ENCODE assay signal across 10 mouse cellular contexts in the genomic region with DNA sequence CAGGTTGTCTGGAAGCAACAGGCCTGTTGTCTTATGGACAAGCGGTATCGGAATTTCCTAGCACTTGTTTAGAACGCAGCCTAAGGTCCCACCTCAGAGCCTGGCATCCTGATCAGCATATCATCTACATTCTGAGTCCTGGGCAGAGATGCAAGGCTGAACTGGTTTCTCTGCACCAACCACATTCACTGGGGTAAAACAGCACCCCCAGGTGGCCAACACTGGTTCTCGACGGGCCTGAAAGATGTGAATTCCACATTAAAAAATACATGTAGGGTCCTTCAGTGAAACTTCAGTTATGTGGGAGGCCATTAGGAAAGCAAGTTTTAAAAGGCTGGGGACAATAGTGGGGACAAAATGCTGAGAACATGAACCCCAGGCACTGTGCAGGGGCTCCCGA. TPM values are rescaled to one million over a fixed set of nuclear protein-coding genes. Genes with fewer than 3 reads are reported as not detected.
DNase-seq lines count a peak whose midpoint lies in the region; ATAC-seq and TF ChIP-seq lines count a peak whose summit lies in the region.
"Had no signal": no experiment of that assay in that cellular context is flagged by ENCODE, and none has a peak within 500 bp of the region (broad histone marks: within the 10 kb centered on the region; RNA-seq: fewer than 3 reads in every experiment).

No protein-coding gene starts in this region.

- no peak overlapping the region for H3K4me2 ChIP-seq in forebrain, embryonic 11.5 days (ENCODE audit: low read depth, low read length, severe bottlenecking)
- no peak overlapping the region for H3K4me2 ChIP-seq in forebrain, embryonic 16.5 days (ENCODE audit: low read length)
- H3K4me2 ChIP-seq in forebrain, postnatal 0 days (ENCODE audit: low read depth): no peak overlapping the region

- H3K27ac ChIP-seq in forebrain, embryonic 11.5 days (ENCODE audit: low read depth, low read length): no peak overlapping the region
- H3K27ac ChIP-seq in forebrain, embryonic 16.5 days (ENCODE audit: low read length): no peak overlapping the region
- no peak overlapping the region for H3K27ac ChIP-seq in testis, adult 2 months (ENCODE audit: control insufficient read depth, insufficient read depth, low read depth, low read length)
- no peak overlapping the region for H3K27ac ChIP-seq in forebrain, postnatal 0 days (ENCODE audit: low read depth, low read length)
- H3K27ac ChIP-seq in olfactory bulb, adult 2 months (ENCODE audit: insufficient read depth, low read depth, low read length): no peak overlapping the region

- H3K36me3 ChIP-seq in forebrain, embryonic 11.5 days (ENCODE audit: control insufficient read depth, insufficient read depth, low read length): no peaks in the 10 kb centered on the region
- H3K36me3 ChIP-seq in forebrain, embryonic 16.5 days (ENCODE audit: control insufficient read depth, insufficient read depth): no peaks in the 10 kb centered on the region
- no peaks in the 10 kb centered on the region for H3K36me3 ChIP-seq in testis, adult 2 months (ENCODE audit: control insufficient read depth, insufficient read depth, low read length)
- H3K36me3 ChIP-seq in forebrain, postnatal 0 days (ENCODE audit: insufficient read depth): no peaks in the 10 kb centered on the region
- H3K36me3 ChIP-seq: G1E had no signal

- no peak for ATAC-seq in forebrain, embryonic 11.5 days (replicated peaks; ENCODE audit: low FRiP score)
- ATAC-seq in forebrain, embryonic 16.5 days: no peak
- no peak for ATAC-seq in forebrain, postnatal 0 days

- H3K9ac ChIP-seq in forebrain, embryonic 11.5 days (ENCODE audit: low read length): no peak overlapping the region
- no peak overlapping the region for H3K9ac ChIP-seq in forebrain, embryonic 16.5 days (replicated peaks; ENCODE audit: low read depth, low read length)
- no peak overlapping the region for H3K9ac ChIP-seq in forebrain, postnatal 0 days

- no peaks in the 10 kb centered on the region for H3K27me3 ChIP-seq in forebrain, embryonic 11.5 days (ENCODE audit: control insufficient read depth, insufficient read depth, low read length)
- H3K27me3 ChIP-seq in forebrain, embryonic 16.5 days (replicated peaks; ENCODE audit: control insufficient read depth, insufficient read depth, low read length): no peaks in the 10 kb centered on the region
- no peaks in the 10 kb centered on the region for H3K27me3 ChIP-seq in testis, adult 2 months (ENCODE audit: control insufficient read depth, insufficient read depth, low read length)
- no peaks in the 10 kb centered on the region for H3K27me3 ChIP-seq in forebrain, postnatal 0 days (ENCODE audit: insufficient read depth, low read length)

- H3K9me3 ChIP-seq in forebrain, embryonic 11.5 days (ENCODE audit: control insufficient read depth, low read length): no peaks in the 10 kb centered on the region
- no peaks in the 10 kb centered on the region for H3K9me3 ChIP-seq in forebrain, embryonic 16.5 days (ENCODE audit: control insufficient read depth, low read length)
- H3K9me3 ChIP-seq in forebrain, postnatal 0 days (ENCODE audit: low read length): no peaks in the 10 kb centered on the region
- H3K9me3 ChIP-seq: G1E had no signal

- peak; percentile 80 for DNase-seq in forebrain, embryonic 11.5 days (ENCODE audit: low spot score)
- no peak for DNase-seq in testis, postnatal 14 days (ENCODE audit: low spot score)
- peak; percentile 52 for DNase-seq in forebrain, postnatal 0 days
- DNase-seq in layer of hippocampus, postnatal 36 days: peak; percentile 64 to 69
- peak; percentile 50 to 75 for DNase-seq in urinary bladder, postnatal 4 days (ENCODE audit: low spot score in 2 of 2)

- H3K4me3 ChIP-seq in forebrain, embryonic 11.5 days (ENCODE audit: low read depth, low read length): no peak overlapping the region
- no peak overlapping the region for H3K4me3 ChIP-seq in forebrain, embryonic 16.5 days (replicated peaks; ENCODE audit: low read length)
- no peak overlapping the region for H3K4me3 ChIP-seq in testis, adult 2 months (ENCODE audit: control insufficient read depth, low read depth, low read length)
- H3K4me3 ChIP-seq in forebrain, postnatal 0 days (ENCODE audit: low read depth, low read length): no peak overlapping the region
- no peak overlapping the region for H3K4me3 ChIP-seq in olfactory bulb, adult 2 months (ENCODE audit: insufficient read depth, low read depth, low read length)

- peaks cover 15% of the 10 kb centered on the region for H3K4me1 ChIP-seq in forebrain, embryonic 11.5 days (replicated peaks; ENCODE audit: control insufficient read depth, insufficient read depth, low read length)
- peaks cover 20% of the 10 kb centered on the region for H3K4me1 ChIP-seq in forebrain, embryonic 16.5 days (replicated peaks; ENCODE audit: control insufficient read depth, insufficient read depth, low read length)
- no peaks in the 10 kb centered on the region for H3K4me1 ChIP-seq in testis, adult 2 months (ENCODE audit: control insufficient read depth, insufficient read depth, low read length)
- H3K4me1 ChIP-seq in forebrain, postnatal 0 days (ENCODE audit: insufficient read depth): no peaks in the 10 kb centered on the region; the same call in none of the 2 replicates
- H3K4me1 ChIP-seq in olfactory bulb, adult 2 months (ENCODE audit: control insufficient read depth, insufficient read depth, low read length): peaks cover 26% of the 10 kb centered on the region

- no peak for TF ChIP-seq POLR2A in testis, adult 2 months (IDR thresholded peaks at IDR 0.05; ENCODE audit: control insufficient read depth, low read depth, low read length)
- TF ChIP-seq POLR2A in olfactory bulb, adult 2 months (IDR thresholded peaks at IDR 0.05; ENCODE audit: insufficient read depth, low read depth, low read length): no peak

- WGBS in forebrain, embryonic 11.5 days: 57% methylated on average over 6 of the region's 6 CpGs
- 53% methylated on average over 6 of the region's 6 CpGs for WGBS in forebrain, embryonic 16.5 days
- 54% methylated on average over 6 of the region's 6 CpGs for WGBS in forebrain, postnatal 0 days
- WGBS in olfactory bulb, adult 2 months: 57% methylated on average over 6 of the region's 6 CpGs

- TF ChIP-seq CTCF in testis, adult 2 months (IDR thresholded peaks at IDR 0.05; ENCODE audit: control insufficient read depth, insufficient read depth, insufficient replicate concordance, low read depth, low read length): peak; percentile 20; the same call in 1 of the 2 replicates
- peak; percentile 67 for TF ChIP-seq CTCF in forebrain, postnatal 0 days (IDR thresholded peaks at IDR 0.05; ENCODE audit: low read depth)
- peak; percentile 6; the same call in 1 of the 2 replicates for TF ChIP-seq CTCF in olfactory bulb, adult 2 months (IDR thresholded peaks at IDR 0.05; ENCODE audit: insufficient read depth, low read depth, low read length)

RNA-seq across cellular contexts. Expression of a gene that starts 20.0 kb away (rescaled TPM):
- polyA plus RNA-seq in forebrain, embryonic 11.5 days (2014; fragmentation: Nextera tagmentation; extraction: Ambion mirVana): 0.09 TPM in 1 of 2 replicates, not detected in the other
- 0.08 TPM in 1 of 2 replicates, not detected in the other for polyA plus RNA-seq in forebrain, embryonic 16.5 days (2015; fragmentation: Nextera tagmentation; extraction: Ambion mirVana)
- polyA plus RNA-seq in testis, adult 2 months (2012; rRNA removed): not detected in 2 replicates
- not detected in 2 replicates for total RNA-seq in forebrain, postnatal 0 days (2014; rRNA removed)
- polyA plus RNA-seq in forebrain, postnatal 0 days (2015; fragmentation: Nextera tagmentation; extraction: Ambion mirVana): not detected in 2 replicates
- total RNA-seq in layer of hippocampus, postnatal 36 days (2021): not detected
- not detected in 2 replicates for polyA plus RNA-seq in olfactory bulb, adult 2 months (2012; ENCODE audit: insufficient read depth, insufficient read length, low replicate concordance, missing spikeins)
- total RNA-seq: heart, adult 18-20 months had no signal
- polyA plus RNA-seq: G1E had no signal

Comparison
In these comparisons a context has a peak if more than half of its experiments do, and no peak if none do; other contexts are left out.
1. CTCF ChIP-seq: peak in every context shown above with its lines; median percentile 67 in forebrain, postnatal 0 days; 20 in testis, adult 2 months; 6 in olfactory bulb, adult 2 months.